Mouse (Mus musculus) cortical plate, adult 2 months (tissue): ENCODE measurements around the gene Rps6ka2. TPM values are rescaled to one million over a fixed set of nuclear protein-coding genes. Genes with fewer than 3 reads are reported as not detected.
"Not testable (repeated sequence)": the region's sequence is repeated elsewhere in the genome, so short reads cannot be mapped to it uniquely, and the experiment has no call there.

ENCODE experiments used
- H3K27ac ChIP-seq: fragments of 200-500 bp; 2 replicates; pipeline ENCODE4 v1.5.1; 2012; ENCODE audit warnings: low read length, control low read depth, inconsistent platforms; ENCODE audit not compliant: insufficient read depth
- H3K4me1 ChIP-seq: fragments of 200-500 bp; 2 replicates; pipeline ENCODE4 v1.6.1; 2011; ENCODE audit warnings: low read length; ENCODE audit not compliant: control insufficient read depth, insufficient read depth
- H3K4me3 ChIP-seq: fragments of 200-500 bp; 2 replicates; pipeline ENCODE4 v1.5.1; 2011; ENCODE audit warnings: mild to moderate bottlenecking, low read length, control low read depth; ENCODE audit not compliant: insufficient read depth
- CTCF ChIP-seq: fragments of 200-500 bp; IDR thresholded peaks from 2 replicates; pipeline ENCODE4 v1.5.1; 2011; ENCODE audit warnings: mild to moderate bottlenecking, control low read depth, low read length; ENCODE audit not compliant: insufficient read depth; ENCODE audit errors: extremely low read depth
- POLR2A ChIP-seq: fragments of 200-500 bp; IDR thresholded peaks from 2 replicates; pipeline ENCODE4 v1.6.1; 2011; ENCODE audit warnings: mild to moderate bottlenecking, low read length, control low read depth; ENCODE audit not compliant: insufficient read depth; ENCODE audit errors: extremely low read depth
- polyA plus RNA-seq: library from polyadenylated mRNA; depleted of rRNA; stranded (reverse); fragments of >200 nt; gene quantifications from 2 replicates; pipeline ENCODE4 v1.2.3, GENCODE M21; 2012

Gene Rps6ka2
- polyA plus RNA-seq, 1 experiment: 48.3 TPM

DNA sequence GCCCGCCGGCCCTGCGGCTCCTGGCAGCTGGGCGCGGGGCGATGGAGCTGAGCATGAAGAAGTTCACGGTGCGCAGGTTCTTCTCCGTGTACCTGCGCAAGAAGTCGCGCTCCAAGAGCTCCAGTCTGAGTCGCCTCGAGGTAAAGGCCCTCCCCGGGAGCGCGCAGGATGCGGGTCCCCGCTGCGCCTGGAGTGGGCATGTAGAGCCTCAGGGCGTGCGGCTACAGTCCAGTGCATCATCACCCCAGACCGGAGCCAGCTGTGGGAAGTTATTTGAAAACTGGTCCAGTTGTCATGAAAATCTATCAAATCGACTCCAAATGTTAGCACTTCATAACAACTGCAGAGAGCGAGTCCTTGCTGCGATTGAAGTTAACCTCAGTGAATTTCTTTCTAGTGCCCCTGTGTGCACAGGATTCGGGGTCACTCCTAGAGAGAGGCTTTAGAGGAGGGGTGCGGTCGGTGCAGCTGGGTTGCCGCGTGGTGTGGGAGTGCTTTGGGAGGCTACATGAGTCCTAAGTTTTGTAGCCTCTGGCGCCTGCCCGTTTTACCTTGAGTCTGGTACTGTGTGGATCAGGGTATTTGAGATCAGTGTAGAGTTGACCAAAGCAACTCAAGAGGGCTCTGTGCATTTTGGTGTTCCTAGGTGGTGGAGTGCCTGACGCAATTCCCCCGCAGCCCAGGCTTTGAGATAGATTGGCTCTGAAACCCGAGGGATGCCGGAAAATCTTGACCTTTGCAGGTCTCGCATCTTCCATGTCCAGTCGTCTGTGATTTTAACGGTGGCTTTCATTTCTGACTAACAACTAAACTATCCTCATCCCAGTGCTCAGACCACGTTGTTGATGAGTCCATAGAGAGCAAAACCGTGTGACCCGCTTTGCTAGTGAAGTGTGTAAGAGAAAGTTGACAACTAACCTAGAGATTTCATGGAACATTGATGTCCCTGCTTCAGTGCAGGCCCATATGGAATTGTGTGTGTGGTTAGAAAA, 685 bp downstream of the Rps6ka2 start:
- H3K27ac ChIP-seq: peak overlapping the region; percentile 46; the same call in 1 of the 2 replicates
- peak overlapping the region; percentile 88 for H3K4me3 ChIP-seq
- TF ChIP-seq CTCF: no peak
- TF ChIP-seq POLR2A: no peak
- H3K4me1 ChIP-seq: no peaks in the 10 kb centered on the region; the same call in 1 of the 2 replicates

DNA sequence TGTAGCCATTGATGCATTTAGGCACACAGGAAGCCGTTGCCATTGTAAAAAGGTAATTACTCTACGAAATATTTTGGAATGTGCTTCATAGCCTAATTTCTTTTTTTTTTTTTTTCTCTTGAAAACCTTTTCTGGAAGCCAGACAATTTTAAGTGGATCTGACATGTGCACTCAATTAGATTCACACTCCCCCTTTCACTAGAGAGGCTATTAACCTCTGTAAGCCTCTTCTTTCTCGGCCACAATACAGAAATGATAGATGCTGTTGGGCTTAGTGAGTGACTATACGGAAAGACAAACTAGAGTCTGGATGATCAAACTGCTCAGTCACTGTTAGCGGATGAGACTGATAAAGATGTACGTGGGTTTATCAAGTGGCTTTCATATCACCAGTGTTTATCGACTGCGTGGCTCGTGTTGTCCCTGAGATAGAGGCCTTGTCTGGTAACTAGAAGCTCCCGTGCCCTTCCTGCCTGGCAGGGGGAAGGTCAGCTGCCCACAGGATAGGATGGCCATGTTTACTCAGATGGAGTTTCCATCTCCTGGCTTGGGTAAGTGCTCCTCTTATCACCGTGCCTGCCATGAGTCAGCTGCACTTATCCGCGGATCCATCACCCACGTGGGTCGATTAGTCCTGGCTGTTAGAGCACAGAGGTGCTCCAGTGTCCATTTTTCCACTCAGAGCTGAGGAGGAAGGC, 3.6 kb downstream of the Rps6ka2 start:
- no peak for TF ChIP-seq POLR2A
- no peak for TF ChIP-seq CTCF
- no peak overlapping the region for H3K27ac ChIP-seq
- no peak overlapping the region for H3K4me3 ChIP-seq
- peaks cover 4% of the 10 kb centered on the region for H3K4me1 ChIP-seq

DNA sequence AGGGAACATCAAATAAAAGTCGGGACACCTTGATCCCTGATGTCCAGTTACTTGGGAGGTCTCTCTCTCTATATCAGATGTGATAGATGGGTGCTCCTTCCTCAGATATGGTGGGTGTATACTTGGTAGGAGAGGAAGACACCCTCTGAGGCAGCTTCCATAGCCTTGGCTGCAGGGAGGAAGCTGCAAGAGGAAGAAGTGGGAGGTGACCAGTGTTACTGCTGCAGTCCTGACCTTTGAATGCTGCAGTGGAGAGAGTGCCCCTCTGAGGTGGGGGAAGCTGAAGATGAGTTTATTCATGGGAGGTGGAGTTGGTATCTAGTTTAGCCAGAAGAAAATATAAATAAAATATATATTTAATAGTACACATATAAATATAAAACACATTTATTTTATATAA, 5.4 kb downstream of the Rps6ka2 start:
- TF ChIP-seq CTCF (no peak), POLR2A (no peak)
- peaks cover 4% of the 10 kb centered on the region for H3K4me1 ChIP-seq
- H3K27ac ChIP-seq: no peak overlapping the region
- H3K4me3 ChIP-seq: no peak overlapping the region

DNA sequence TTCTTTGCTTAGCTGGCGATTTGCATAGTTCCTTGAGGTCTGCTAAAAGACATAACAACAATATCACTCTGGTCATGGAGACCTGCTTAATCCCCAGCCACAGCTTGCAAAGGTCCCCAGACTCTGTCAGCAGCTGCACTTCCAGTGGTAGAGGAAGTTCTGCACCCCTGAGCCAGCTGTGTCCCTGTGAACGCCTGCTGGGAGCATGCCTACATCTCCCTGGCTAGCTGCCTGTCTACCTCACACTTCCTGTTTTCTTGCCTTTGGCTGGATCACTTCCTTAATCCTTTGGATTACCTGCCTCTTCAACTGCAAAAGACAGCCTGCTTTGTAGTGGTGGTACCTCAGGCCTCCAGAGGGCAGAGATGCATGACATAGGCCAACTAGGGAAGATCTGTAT, 6.5 kb downstream of the Rps6ka2 start:
- no peak overlapping the region for H3K4me3 ChIP-seq
- peaks cover 4% of the 10 kb centered on the region for H3K4me1 ChIP-seq
- no peak overlapping the region for H3K27ac ChIP-seq
- TF ChIP-seq POLR2A (no peak), CTCF (no peak)

DNA sequence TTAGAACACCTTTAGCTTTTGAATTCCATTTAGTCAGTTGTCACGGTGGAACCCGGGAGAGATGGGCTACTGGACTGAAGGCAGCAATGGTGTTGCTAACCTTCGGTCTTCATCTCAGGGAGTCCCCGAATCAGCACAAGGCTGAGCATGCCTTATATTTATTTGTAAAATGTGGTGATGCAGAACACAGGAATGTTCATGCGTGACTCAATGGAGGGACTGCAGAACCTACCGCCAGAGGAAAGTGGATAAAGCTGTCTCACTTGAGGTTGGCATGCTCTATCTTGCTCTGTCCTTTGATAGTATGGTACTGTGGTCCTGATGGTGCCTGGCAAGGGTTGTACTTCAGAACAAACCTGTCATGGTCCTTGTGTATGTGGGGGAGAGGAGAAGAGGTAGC, 8.3 kb downstream of the Rps6ka2 start:
- H3K27ac ChIP-seq: no peak overlapping the region
- H3K4me3 ChIP-seq: no peak overlapping the region
- no peak for TF ChIP-seq POLR2A
- TF ChIP-seq CTCF: no peak
- peaks cover 7% of the 10 kb centered on the region for H3K4me1 ChIP-seq

DNA sequence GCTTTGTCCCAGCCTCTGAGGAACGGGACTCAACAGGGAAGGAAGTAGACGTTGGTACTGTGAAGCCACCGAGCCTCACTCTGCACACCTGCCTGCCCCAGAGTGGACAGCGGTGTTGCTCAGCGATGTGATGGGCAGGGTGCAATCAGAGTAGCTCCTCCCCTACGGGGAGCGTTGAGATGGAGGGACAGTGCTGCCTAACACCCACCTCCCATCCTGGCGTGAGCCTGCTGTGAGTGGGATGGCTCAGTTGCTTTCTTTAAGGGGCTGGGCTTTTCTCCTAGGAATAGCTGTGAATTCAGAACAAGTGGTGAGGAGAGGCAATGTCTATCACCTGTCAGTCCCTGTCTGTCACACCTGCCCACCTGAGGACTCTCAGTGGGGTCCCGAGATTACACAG, 12.3 kb downstream of the Rps6ka2 start:
- Histone ChIP-seq H3K27ac (no peak overlapping the region), H3K4me3 (no peak overlapping the region), H3K4me1 (peaks cover 8% of the 10 kb centered on the region)
- TF ChIP-seq POLR2A: no peak
- TF ChIP-seq CTCF: no peak

DNA sequence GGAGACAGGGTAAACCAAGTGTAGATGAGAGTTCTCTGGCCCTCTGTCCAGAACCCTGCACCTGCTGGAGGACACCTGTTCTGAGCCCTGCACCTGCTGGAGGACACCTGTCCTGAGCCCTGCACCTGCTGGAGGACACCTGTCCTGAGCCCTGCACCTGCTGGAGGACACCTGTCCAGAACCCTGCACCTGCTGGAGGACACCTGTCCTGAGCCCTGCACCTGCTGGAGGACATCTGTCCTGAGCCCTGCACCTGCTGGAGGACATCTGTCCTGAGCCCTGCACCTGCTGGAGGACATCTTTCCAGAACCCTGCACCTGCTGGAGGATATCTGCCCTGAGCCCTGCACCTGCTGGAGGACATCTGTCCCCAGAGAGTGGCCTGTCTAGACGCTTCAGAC, 17.1 kb downstream of the Rps6ka2 start:
- H3K4me3 ChIP-seq, H3K4me1 ChIP-seq, H3K27ac ChIP-seq: not testable (repeated sequence)

DNA sequence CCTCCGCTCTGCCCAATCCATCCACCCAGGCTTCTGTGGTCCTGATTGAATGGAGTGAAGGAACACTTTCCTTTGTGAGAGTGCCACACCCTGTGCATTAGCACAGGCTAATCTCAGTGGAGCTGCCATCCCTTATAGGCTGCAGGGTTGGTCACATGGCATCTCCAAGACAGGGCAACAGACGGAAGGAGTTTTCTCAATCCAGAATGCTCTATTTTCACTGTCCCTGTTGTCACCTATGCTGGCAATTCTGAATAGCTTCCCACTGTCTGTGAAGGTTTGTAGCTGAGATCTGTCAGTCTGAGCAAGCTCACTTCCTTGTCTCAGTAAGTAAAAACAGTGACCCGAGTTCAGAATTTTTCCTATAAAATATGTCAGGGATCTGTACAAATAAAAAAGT, 19.5 kb downstream of the Rps6ka2 start:
- Histone ChIP-seq H3K4me3 (no peak overlapping the region), H3K4me1 (peaks cover 14% of the 10 kb centered on the region), H3K27ac (no peak overlapping the region)
- TF ChIP-seq CTCF: no peak
- no peak for TF ChIP-seq POLR2A

DNA sequence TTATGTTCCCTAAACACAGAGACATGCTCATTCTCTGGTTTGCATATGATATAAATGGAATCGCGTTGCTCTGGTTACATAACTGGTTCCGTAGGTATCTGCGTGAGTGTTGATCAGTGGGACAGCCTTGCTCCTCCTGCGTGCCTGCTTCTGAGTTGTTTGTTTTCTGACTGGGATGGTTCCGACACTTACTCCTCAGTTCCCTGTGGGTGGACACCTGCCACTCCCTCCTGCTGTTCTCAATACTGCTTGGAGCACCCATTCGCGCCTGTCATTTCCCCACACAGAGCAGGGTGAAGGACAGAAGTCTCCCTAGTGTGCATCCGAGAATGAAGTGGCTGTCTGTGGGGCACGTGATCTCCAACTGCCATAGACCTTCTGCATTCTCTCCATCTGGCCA, 20.1 kb downstream of the Rps6ka2 start:
- TF ChIP-seq POLR2A (no peak), CTCF (no peak)
- Histone ChIP-seq H3K4me3 (0 out of 2 replicates have a peak overlapping the region, but pooled peaks have one; percentile 1), H3K27ac (peak overlapping the region; percentile 82), H3K4me1 (peaks cover 13% of the 10 kb centered on the region)

DNA sequence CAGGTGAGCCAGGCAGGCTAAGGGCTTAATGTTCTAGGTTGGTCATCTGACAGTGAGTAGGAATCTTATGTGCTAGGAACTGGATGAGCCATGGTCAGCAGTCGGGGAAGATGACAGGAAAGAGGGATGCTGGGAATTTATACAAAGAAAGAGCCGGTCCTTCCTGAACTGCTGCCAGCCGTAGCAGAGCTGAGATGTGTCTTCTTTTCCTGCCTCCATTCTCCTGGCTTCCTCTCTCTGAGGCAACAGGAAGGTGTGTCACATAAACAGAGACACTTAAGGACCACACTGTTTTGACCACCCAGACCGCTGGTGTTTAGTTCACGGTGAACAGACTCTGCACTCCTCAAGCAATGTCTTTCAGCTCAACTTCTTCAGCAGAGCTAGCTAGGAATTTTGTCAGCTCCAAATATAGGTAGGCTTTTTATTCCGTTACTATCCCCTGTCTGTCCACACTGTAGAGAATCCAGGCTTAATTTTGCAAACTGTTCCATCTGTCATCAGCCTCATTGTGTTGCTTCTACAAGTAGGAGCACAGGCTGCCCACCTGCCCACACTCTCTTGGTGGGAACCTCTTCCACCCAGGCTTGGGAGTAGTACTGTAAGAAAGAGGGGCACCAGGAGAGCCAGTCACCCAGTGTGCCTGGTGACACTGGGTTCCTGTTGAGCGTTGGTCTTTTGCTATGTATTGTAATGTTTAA, 24.4 kb downstream of the Rps6ka2 start:
- peaks cover 24% of the 10 kb centered on the region for H3K4me1 ChIP-seq
- TF ChIP-seq CTCF (no peak), POLR2A (no peak)
- H3K4me3 ChIP-seq: no peak overlapping the region
- H3K27ac ChIP-seq: no peak overlapping the region; the same call in 1 of the 2 replicates
